Mouse (Mus musculus) myocyte (in vitro differentiated cells): Measurements from ENCODE around the gene Gm3893. TPM values are rescaled to one million over a fixed set of nuclear protein-coding genes. Genes with fewer than 3 reads are reported as not detected.
"Not testable (repeated sequence)": the region's sequence is repeated elsewhere in the genome, so short reads cannot be mapped to it uniquely, and the experiment has no call there.

Experiments used
- H3K27me3 ChIP-seq: one replicate; pipeline ENCODE4 v1.6.1; 2011; ENCODE audit not compliant: control insufficient read depth, insufficient read depth, insufficient read length
- H3K36me3 ChIP-seq: one replicate; pipeline ENCODE4 v1.6.1; 2011; ENCODE audit not compliant: control insufficient read depth, insufficient read depth
- H3K4me2 ChIP-seq: one replicate; pipeline ENCODE4 v1.6.1; 2011; ENCODE audit warnings: low read depth, control low read depth
- H3K4me3 ChIP-seq: one replicate; pipeline ENCODE4 v1.5.1; 2011; ENCODE audit warnings: mild to moderate bottlenecking, control low read depth, moderate library complexity
- H3K79me2 ChIP-seq: one replicate; pipeline ENCODE4 v1.6.1; 2011; ENCODE audit not compliant: control insufficient read depth, insufficient read depth
- H3ac ChIP-seq: one replicate; pipeline ENCODE4 v1.6.1; 2011; ENCODE audit not compliant: control insufficient read depth, insufficient read length
- polyA plus RNA-seq: library from polyadenylated mRNA; unstranded; fragments of >200 nt; fragmentation: generic; extraction: Trizol; gene quantifications from one replicate; pipeline ENCODE4 v1.2.1, GENCODE M21; 2012; ENCODE audit warnings: missing spikeins

Gm3893 gene
- polyA plus RNA-seq: not detected

DNA sequence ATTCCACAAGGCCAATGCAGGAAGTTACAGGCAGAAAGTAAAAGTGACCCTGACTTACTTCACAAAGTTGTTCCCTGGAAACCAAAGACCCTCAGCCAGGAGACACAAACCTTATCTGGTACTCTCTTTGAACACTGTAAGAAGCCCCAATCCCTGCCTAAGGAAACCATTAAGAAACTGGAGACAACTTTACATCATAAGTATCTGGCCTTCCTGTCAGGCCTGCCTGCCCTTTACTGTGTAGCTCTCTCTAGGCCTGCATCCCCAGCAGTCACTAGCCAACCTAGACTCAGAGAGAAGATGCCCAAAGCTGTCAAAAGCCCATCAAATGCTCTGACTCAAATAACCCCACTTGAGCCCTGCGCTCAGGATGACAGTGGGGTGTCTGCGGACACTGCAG, at the start of gene Gm3893:
Gm3893 (plus strand) TSS at position 301 of the 400 bp plus-strand sequence.
- H3K4me2 ChIP-seq, H3K4me3 ChIP-seq, H3K79me2 ChIP-seq, H3K36me3 ChIP-seq, H3K27me3 ChIP-seq, H3ac ChIP-seq: not testable (repeated sequence)

DNA sequence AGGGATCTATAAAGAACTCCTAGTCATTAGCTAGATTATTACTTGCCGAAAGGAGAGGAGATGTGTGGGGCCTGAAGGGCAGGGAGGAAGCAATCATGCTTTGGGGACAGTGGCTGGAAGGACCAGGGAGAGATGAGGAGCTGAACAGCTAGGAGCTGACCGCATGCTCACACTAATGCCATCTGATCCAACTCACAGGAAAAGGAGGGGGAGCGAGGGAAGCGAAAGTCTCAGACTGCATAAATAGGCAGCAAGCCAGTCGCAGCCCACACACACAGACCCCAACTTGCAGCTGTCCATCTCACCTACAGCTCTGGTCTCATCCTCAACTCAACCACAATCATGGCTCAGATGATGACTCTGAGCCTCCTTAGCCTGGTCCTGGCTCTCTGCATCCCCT, 23.5 kb downstream of the Gm3893 start, which contains the start of gene Gm13304:
Gm13304 (plus strand) TSS at position 301 of the 400 bp plus-strand sequence.
- H3K27me3 ChIP-seq, H3ac ChIP-seq, H3K4me2 ChIP-seq, H3K4me3 ChIP-seq, H3K79me2 ChIP-seq, H3K36me3 ChIP-seq: not testable (repeated sequence)

Other genes with a start within 250 kb of the Gm3893 start
- not detected for gene Gm21541, start 187.6 kb upstream of the Gm3893 start, polyA plus RNA-seq
- gene Gm20878, start 149.6 kb upstream of the Gm3893 start, polyA plus RNA-seq: not detected
- not detected for gene Fam205a4, start 125.1 kb upstream of the Gm3893 start, polyA plus RNA-seq
- not detected for gene Gm21093, start 56.5 kb upstream of the Gm3893 start, polyA plus RNA-seq
- gene Gm13304, start 23.6 kb downstream of the Gm3893 start, polyA plus RNA-seq: not detected
- gene Gm13306, start 62.2 kb downstream of the Gm3893 start, polyA plus RNA-seq: not detected
- not detected for gene Gm13305, start 77.4 kb downstream of the Gm3893 start, polyA plus RNA-seq
- not detected for gene Gm10600, start 149.4 kb downstream of the Gm3893 start, polyA plus RNA-seq
- not detected for gene Ccl21b, start 164.6 kb downstream of the Gm3893 start, polyA plus RNA-seq
- gene Gm21953, start 203.1 kb downstream of the Gm3893 start, polyA plus RNA-seq: not detected
- gene Fam205a3, start 227.1 kb downstream of the Gm3893 start, polyA plus RNA-seq: not detected